Mouse (Mus musculus) CH12.LX (cell line): ENCODE data around the gene Ccdc141. TPM values are rescaled to one million over a fixed set of nuclear protein-coding genes. Genes with fewer than 3 reads are reported as not detected.

Source experiments
- DNase-seq: peaks from one replicate; pipeline ENCODE4 v3.0.0-alpha.2; 2013; ENCODE audit errors: extremely low read depth
- H3K27ac ChIP-seq: 2 replicates; pipeline ENCODE4 v1.5.1; 2012; ENCODE audit warnings: low read depth, mild to moderate bottlenecking, control low read depth, moderate library complexity; ENCODE audit not compliant: insufficient read depth
- H3K27me3 ChIP-seq: replicated peaks from 2 replicates; pipeline ENCODE3; 2012; ENCODE audit warnings: inconsistent platforms
- H3K36me3 ChIP-seq, 2 experiments: replicated peaks in 1 of 2; 2 replicates each; pipeline versions ENCODE3 to v1.6.1; 2012; ENCODE audit warnings: inconsistent platforms in 1 of 2, low read length in 1 of 2, mild to moderate bottlenecking in 1 of 2, mixed read lengths in 1 of 2, moderate library complexity in 1 of 2; ENCODE audit not compliant: control insufficient read depth in 1 of 2, insufficient read depth in 1 of 2
- H3K4me1 ChIP-seq, 2 experiments: 2 replicates each; pipeline ENCODE4 v1.6.1; 2012; ENCODE audit warnings: inconsistent platforms in 1 of 2, moderate library complexity in 1 of 2; ENCODE audit not compliant: insufficient read depth in 2 of 2, control insufficient read depth in 1 of 2
- H3K4me2 ChIP-seq: 2 replicates; pipeline ENCODE4 v1.6.1; 2012; ENCODE audit warnings: low read depth, mild to moderate bottlenecking, control low read depth; ENCODE audit not compliant: poor library complexity, insufficient read depth, severe bottlenecking
- H3K4me3 ChIP-seq, 3 experiments: fragments of 150-350 bp in 1 of 3; sonication (generic) in 1 of 3; replicated peaks in 1 of 3; 2 replicates each; pipeline versions ENCODE3 to v1.5.1; 2011 to 2012; ENCODE audit warnings: low read depth in 2 of 3, low read length in 2 of 3, mild to moderate bottlenecking in 2 of 3, moderate library complexity in 2 of 3, control low read depth in 1 of 3, improper control_type of control experiment in 1 of 3, inconsistent platforms in 1 of 3, mixed read lengths in 1 of 3; ENCODE audit not compliant: poor library complexity in 1 of 3
- H3K79me2 ChIP-seq: replicated peaks from 2 replicates; pipeline ENCODE4 v1.6.1; 2012; ENCODE audit warnings: mild to moderate bottlenecking, moderate library complexity; ENCODE audit not compliant: control insufficient read depth, poor library complexity, insufficient read depth, severe bottlenecking; ENCODE audit errors: extremely low read depth
- H3K9ac ChIP-seq: 2 replicates; pipeline ENCODE4 v1.6.1; 2012; ENCODE audit warnings: low read depth, mild to moderate bottlenecking, control low read depth, moderate library complexity; ENCODE audit not compliant: insufficient read depth
- H3K9me3 ChIP-seq: replicated peaks from 2 replicates; pipeline ENCODE3; 2012; ENCODE audit warnings: low read length, inconsistent platforms, mixed read lengths
- BHLHE40 ChIP-seq: IDR thresholded peaks from 2 replicates; pipeline ENCODE4 v1.6.1; 2011; ENCODE audit warnings: mild to moderate bottlenecking, low read depth, low read length, improper control_type of control experiment
- CHD1 ChIP-seq: IDR thresholded peaks from 2 replicates; pipeline ENCODE4 v1.6.1; 2012; ENCODE audit warnings: low read depth, low read length, improper control_type of control experiment, inconsistent platforms
- EP300 ChIP-seq: IDR thresholded peaks from 2 replicates; pipeline ENCODE4 v1.6.1; 2011; ENCODE audit warnings: low read length, improper control_type of control experiment
- GABPA ChIP-seq: IDR thresholded peaks from 2 replicates; pipeline ENCODE4 v1.6.1; 2012; ENCODE audit warnings: low read depth, low read length, improper control_type of control experiment, inconsistent platforms; ENCODE audit not compliant: insufficient replicate concordance
- IRF4 ChIP-seq: IDR thresholded peaks from 2 replicates; pipeline ENCODE4 v1.6.1; 2014; ENCODE audit warnings: low read depth, mild to moderate bottlenecking, inconsistent platforms, low read length, improper control_type of control experiment
- JUN ChIP-seq: IDR thresholded peaks from 2 replicates; pipeline ENCODE4 v1.6.1; 2011; ENCODE audit warnings: low read depth, mild to moderate bottlenecking, low read length, improper control_type of control experiment, moderate library complexity; ENCODE audit not compliant: insufficient read depth
- MAX ChIP-seq: IDR thresholded peaks from 2 replicates; pipeline ENCODE4 v1.6.1; 2011; ENCODE audit warnings: low read length, improper control_type of control experiment
- MXI1 ChIP-seq: IDR thresholded peaks from 2 replicates; pipeline ENCODE4 v1.6.1; 2011; ENCODE audit warnings: mild to moderate bottlenecking, low read depth, low read length, improper control_type of control experiment
- NELFE ChIP-seq: IDR thresholded peaks from 2 replicates; pipeline ENCODE4 v1.6.1; 2011; ENCODE audit warnings: low read depth, low read length, improper control_type of control experiment
- NRF1 ChIP-seq: IDR thresholded peaks from 2 replicates; pipeline ENCODE4 v1.6.1; 2014; ENCODE audit warnings: low read depth, mild to moderate bottlenecking, inconsistent platforms, low read length, improper control_type of control experiment, moderate library complexity
- PAX5 ChIP-seq: IDR thresholded peaks from 2 replicates; pipeline ENCODE4 v1.6.1; 2012; ENCODE audit warnings: low read length, inconsistent platforms, mixed read lengths
- RAD21 ChIP-seq: IDR thresholded peaks from 2 replicates; pipeline ENCODE4 v1.6.1; 2011; ENCODE audit warnings: low read depth, mild to moderate bottlenecking, low read length, improper control_type of control experiment, moderate library complexity
- RCOR1 ChIP-seq: conservative IDR thresholded peaks from 2 replicates; pipeline ENCODE4 v1.6.1; 2012; ENCODE audit warnings: low read depth, mild to moderate bottlenecking, inconsistent platforms, low read length, improper control_type of control experiment
- SIN3A ChIP-seq: IDR thresholded peaks from 2 replicates; pipeline ENCODE4 v1.6.1; 2012; ENCODE audit warnings: low read length, improper control_type of control experiment, inconsistent platforms
- SMC3 ChIP-seq: IDR thresholded peaks from 2 replicates; pipeline ENCODE4 v1.6.1; 2011; ENCODE audit warnings: low read depth, low read length, improper control_type of control experiment
- TBP ChIP-seq: conservative IDR thresholded peaks from 2 replicates; pipeline ENCODE4 v1.6.1; 2011; ENCODE audit warnings: low read depth, low read length, improper control_type of control experiment
- UBTF ChIP-seq: IDR thresholded peaks from 2 replicates; pipeline ENCODE4 v1.6.1; 2012; ENCODE audit warnings: low read depth, mild to moderate bottlenecking, inconsistent platforms, low read length, improper control_type of control experiment, moderate library complexity
- ZKSCAN1 ChIP-seq: IDR thresholded peaks from 2 replicates; pipeline ENCODE4 v1.6.1; 2012; ENCODE audit warnings: low read depth, inconsistent platforms, low read length, improper control_type of control experiment, borderline replicate concordance
- ZMIZ1 ChIP-seq: IDR thresholded peaks from 2 replicates; pipeline ENCODE4 v1.6.1; 2012; ENCODE audit warnings: low read depth, mild to moderate bottlenecking, inconsistent platforms, low read length, improper control_type of control experiment
- dilution Hi-C: fragments of 300-500 bp; cut with MboI; formaldehyde crosslinking; loops from 2 replicates; pipeline ENCODE4 v1.14.3; 2020; ENCODE audit warnings: low sequenced_read_pairs; ENCODE audit not compliant: extremely low pct_unique_long_range_greater_than_20kb, extremely low pct_ligation_motif_present
- in situ Hi-C: fragments of 300-500 bp; cut with MboI; formaldehyde crosslinking; loops from 3 replicates; pipeline ENCODE4 v1.14.3; 2019; ENCODE audit warnings: low sequenced_read_pairs, low pct_ligation_motif_present, low pct_unique_long_range_greater_than_20kb, mixed read lengths
- polyA plus RNA-seq: library from polyadenylated mRNA; unstranded; fragments of >175 nt; gene quantifications from 2 replicates; pipeline ENCODE4 v1.2.1, GENCODE M21; 2012; ENCODE audit warnings: low read depth; ENCODE audit not compliant: insufficient read length
- total RNA-seq, 2 experiments: library from RNA; depleted of rRNA; stranded (reverse); fragments of 300-350 nt in 1 of 2; fragments of >200 nt in 1 of 2; gene quantifications; 2 replicates each; pipeline ENCODE4 v1.2.3; 2012 to 2014

Ccdc141 gene
- total RNA-seq (2012; rRNA removed) (not detected in 2 replicates), total RNA-seq (2014; rRNA removed) (not detected in 2 replicates), polyA plus RNA-seq (not detected in 2 replicates)

DNA sequence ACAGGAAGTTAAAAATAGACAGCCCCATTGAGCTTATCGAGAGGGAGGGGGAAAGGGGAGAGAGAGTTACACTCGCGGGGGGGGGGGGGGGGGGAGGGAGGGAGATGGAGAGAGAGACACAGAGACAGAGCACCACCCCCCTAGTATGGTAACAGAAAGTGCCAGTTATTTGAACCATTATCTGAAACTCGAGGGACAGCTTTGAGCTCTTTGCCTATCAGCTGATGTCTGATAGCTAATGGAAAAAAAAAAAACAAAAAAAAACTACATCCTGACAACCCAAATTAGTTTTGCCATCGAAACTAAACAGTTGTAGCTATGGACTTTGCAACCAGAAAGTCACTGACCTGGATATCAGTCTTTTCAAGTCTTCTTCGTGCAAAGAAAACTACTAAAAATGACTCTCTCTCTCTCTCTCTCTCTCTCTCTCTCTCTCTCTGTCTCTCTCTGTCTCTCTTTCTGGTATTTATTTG, at the start of gene Ccdc141:
Ccdc141 (minus strand) TSS at position 4 of the 473 bp plus-strand sequence.
- Histone ChIP-seq H3K4me1 (no peaks in the 10 kb centered on the region), H3K9me3 (peaks cover 71% of the 10 kb centered on the region), H3K36me3 (no peaks in the 10 kb centered on the region), H3K9ac (no peak within 1 kb of the TSS), H3K4me3 (no peak within 1 kb of the TSS), H3K4me2 (no peak within 1 kb of the TSS), H3K79me2 (no peaks in the 10 kb centered on the region), H3K27ac (no peak within 1 kb of the TSS)
- in situ Hi-C loops: no loop called here
- dilution Hi-C loops: no loop called here
- DNase-seq: no peak
- no peak for TF ChIP-seq JUN
- no peak for TF ChIP-seq NELFE
- no peak for TF ChIP-seq EP300
- no peak for TF ChIP-seq PAX5
- TF ChIP-seq RAD21: no peak
- no peak for TF ChIP-seq ZKSCAN1
- TF ChIP-seq ZMIZ1: no peak
- no peak for TF ChIP-seq TBP
- TF ChIP-seq GABPA: no peak
- TF ChIP-seq, all 38 proteins: peak for 0
- no peaks in the 10 kb centered on the region for H3K27me3 ChIP-seq

DNA sequence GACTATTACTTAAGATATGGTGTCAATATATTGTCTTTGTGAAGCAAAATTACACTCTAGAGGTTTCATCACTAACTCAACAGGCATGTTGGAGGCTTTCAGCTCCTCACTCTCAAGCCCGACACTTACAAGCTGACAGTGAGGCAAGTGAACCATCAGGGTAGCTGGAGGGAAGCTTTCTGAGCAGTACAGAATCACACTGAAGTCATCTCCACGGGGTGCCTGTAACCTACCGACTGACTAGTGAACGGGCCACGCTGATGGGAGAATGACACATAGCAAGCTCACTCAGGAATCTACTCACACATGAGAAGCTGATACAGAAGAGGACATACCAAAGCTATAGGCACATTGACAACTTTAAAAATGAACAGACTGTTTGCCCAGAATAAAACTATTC, 42.4 kb upstream of the Ccdc141 start:
- no peaks in the 10 kb centered on the region for H3K79me2 ChIP-seq
- dilution Hi-C loops (no loop called here), in situ Hi-C loops (no loop called here)
- H3K4me1 ChIP-seq: no peaks in the 10 kb centered on the region
- H3K27me3 ChIP-seq: no peaks in the 10 kb centered on the region
- H3K4me3 ChIP-seq: no peak overlapping the region
- H3K4me2 ChIP-seq: no peak overlapping the region
- no peaks in the 10 kb centered on the region for H3K36me3 ChIP-seq
- H3K9ac ChIP-seq: no peak overlapping the region
- peaks cover 45% of the 10 kb centered on the region for H3K9me3 ChIP-seq
- H3K27ac ChIP-seq: no peak overlapping the region
- no peak for TF ChIP-seq SMC3
- no peak for TF ChIP-seq NRF1
- no peak for TF ChIP-seq BHLHE40
- DNase-seq: no peak

DNA sequence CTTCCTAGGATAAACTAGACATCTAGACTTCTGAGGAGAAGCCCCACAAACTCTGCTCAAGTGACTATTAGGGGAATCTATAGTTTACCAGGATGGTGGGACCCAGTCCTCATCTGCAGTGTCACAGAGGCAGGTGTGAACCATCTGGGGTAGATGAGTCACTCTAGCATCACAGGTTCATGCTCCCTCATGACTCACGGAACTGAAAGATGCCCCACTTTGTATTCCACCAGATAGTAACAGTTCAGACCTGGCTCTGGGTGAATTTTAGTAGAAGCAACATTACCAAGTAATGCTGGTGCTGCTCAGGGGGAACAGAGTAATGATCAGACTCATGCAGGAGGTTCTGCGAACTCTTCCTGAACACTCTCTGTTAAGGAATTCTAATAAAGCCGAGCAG, 36.5 kb upstream of the Ccdc141 start:
- H3K79me2 ChIP-seq: no peaks in the 10 kb centered on the region
- no peak overlapping the region for H3K4me2 ChIP-seq
- in situ Hi-C loops: no loop called here
- no peaks in the 10 kb centered on the region for H3K36me3 ChIP-seq
- no peaks in the 10 kb centered on the region for H3K4me1 ChIP-seq
- no peak overlapping the region for H3K9ac ChIP-seq
- peaks cover 45% of the 10 kb centered on the region for H3K9me3 ChIP-seq
- H3K4me3 ChIP-seq: no peak overlapping the region
- dilution Hi-C loops: no loop called here
- TF ChIP-seq SIN3A (no peak), SMC3 (no peak), RCOR1 (no peak), MAX (no peak), EP300 (no peak), IRF4 (no peak), CHD1 (no peak), ZKSCAN1 (no peak), GABPA (no peak), RAD21 (no peak), MXI1 (no peak), UBTF (no peak)
- DNase-seq: no peak
- H3K27ac ChIP-seq: no peak overlapping the region
- no peaks in the 10 kb centered on the region for H3K27me3 ChIP-seq
